In the genomic region with DNA sequence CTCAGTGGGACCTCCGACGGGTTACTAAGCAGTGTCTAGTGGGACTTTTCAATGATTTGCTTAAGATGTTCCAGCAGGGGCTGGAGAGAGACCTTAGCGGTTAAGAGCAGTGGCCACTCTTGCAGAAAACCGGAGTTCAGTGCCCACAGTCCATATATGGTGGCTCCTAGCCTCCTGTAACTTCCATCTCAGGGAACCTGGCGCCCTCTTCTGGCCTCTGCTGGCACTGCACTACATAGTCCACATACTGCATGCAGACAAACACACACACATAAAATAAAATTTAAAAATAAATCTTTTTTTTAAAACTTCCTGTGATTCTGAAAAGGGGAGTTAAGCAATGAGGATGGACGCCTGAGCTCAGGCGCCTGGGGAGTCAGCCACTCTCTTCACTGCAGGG, we compare ENCODE assay signal across 11 mouse cellular contexts. TPM values are rescaled to one million over a fixed set of nuclear protein-coding genes. Genes with fewer than 3 reads are reported as not detected.
DNase-seq lines count a peak whose midpoint lies in the region; ATAC-seq and TF ChIP-seq lines count a peak whose summit lies in the region.
"Had no signal": no experiment of that assay in that cellular context is flagged by ENCODE, and none has a peak within 500 bp of the region (broad histone marks: within the 10 kb centered on the region; RNA-seq: fewer than 3 reads in every experiment).

No protein-coding gene starts in this region.

- H3K4me3 ChIP-seq in layer of hippocampus, adult 2 months, result no peak overlapping the region
- H3K4me3 ChIP-seq: lung, embryonic 15.5 days had no signal

- H3K36me3 ChIP-seq in splenic B cell, adult 2 months (ENCODE audit: control insufficient read depth, insufficient read depth, low read length, poor library complexity, severe bottlenecking), result no peaks in the 10 kb centered on the region
- H3K36me3 ChIP-seq: lung, embryonic 15.5 days had no signal

- H3K27me3 ChIP-seq in splenic B cell, adult 2 months (ENCODE audit: control insufficient read depth, insufficient read depth, low read length, poor library complexity, severe bottlenecking), result no peaks in the 10 kb centered on the region
- H3K27me3 ChIP-seq: lung, embryonic 15.5 days had no signal

- no peak for ATAC-seq in CD4-positive, CD25-positive, alpha-beta regulatory T cell, adult 4 months

- DNase-seq in CD4-positive, CD25-positive, alpha-beta regulatory T cell, adult 2 months (ENCODE audit: low read depth, low spot score), result peak; percentile 54
- no peak for DNase-seq in layer of hippocampus, adult 2 months (ENCODE audit: low spot score in 2 of 2)
- no peak for DNase-seq in layer of hippocampus, adult 9-11 months
- peak; percentile 76 for DNase-seq in ZHBTc4 (ENCODE audit: low read depth, low spot score)
- peak; percentile 73 for DNase-seq in splenic B cell, adult 2 months (ENCODE audit: low read depth, low spot score)
- DNase-seq in urinary bladder, postnatal 36 days (ENCODE audit: low spot score in 2 of 2), result no peak
- DNase-seq in MN1 (ENCODE audit: low spot score), result no peak
- DNase-seq: cerebellum, postnatal 36 days; gastrocnemius, postnatal 14 days had no signal

- H3K27ac ChIP-seq in layer of hippocampus, adult 2 months, result no peak overlapping the region
- H3K27ac ChIP-seq: lung, embryonic 15.5 days had no signal

- TF ChIP-seq CTCF in layer of hippocampus, adult 2 months (conservative IDR thresholded peaks at IDR 0.05), result peak; percentile 43

RNA-seq across cellular contexts. Expression of gene Btnl1, which starts 6.3 kb away (rescaled TPM):
- polyA plus RNA-seq in CD4-positive, CD25-positive, alpha-beta regulatory T cell, adult 4 months (2017; shearing (Covaris generic)), result not detected
- total RNA-seq in layer of hippocampus, adult 2 months (2021), result not detected
- total RNA-seq: gastrocnemius, postnatal 14 days had no signal
- polyA plus RNA-seq: lung, embryonic 15.5 days had no signal

RNA-seq across cellular contexts. Expression of gene BC051142, which starts 15.4 kb away (rescaled TPM):
- polyA plus RNA-seq in CD4-positive, CD25-positive, alpha-beta regulatory T cell, adult 4 months (2017; shearing (Covaris generic)), result 1 to 10 TPM; 1.8 to 1.9 TPM
- total RNA-seq in layer of hippocampus, adult 2 months (2021), result 1 to 10 TPM; 4.1 to 7.2 TPM

RNA-seq across cellular contexts. Expression of gene Btnl2, which starts 28.6 kb away (rescaled TPM):
- polyA plus RNA-seq in CD4-positive, CD25-positive, alpha-beta regulatory T cell, adult 4 months (2017; shearing (Covaris generic)), result under 1 TPM in 1 of 2 experiments, not detected in 1; 0.23 TPM
- total RNA-seq in layer of hippocampus, adult 2 months (2021), result under 1 TPM; 0.51 to 0.76 TPM

RNA-seq across cellular contexts. Expression of gene H2-Eb2, which starts 57.7 kb away (rescaled TPM):
- under 1 TPM in 1 of 2 experiments, not detected in 1; 0.18 TPM for polyA plus RNA-seq in CD4-positive, CD25-positive, alpha-beta regulatory T cell, adult 4 months (2017; shearing (Covaris generic))
- not detected for total RNA-seq in layer of hippocampus, adult 2 months (2021)
- total RNA-seq: gastrocnemius, postnatal 14 days had no signal

Comparison
In these comparisons a context has a peak if more than half of its experiments do, and no peak if none do; other contexts are left out.
1. DNase-seq: peak in CD4-positive, CD25-positive, alpha-beta regulatory T cell, adult 2 months (single experiment), ZHBTc4 (single experiment) and splenic B cell, adult 2 months (single experiment); none in layer of hippocampus, adult 2 months (0 of 2), layer of hippocampus, adult 9-11 months (single experiment), urinary bladder, postnatal 36 days (0 of 2) and MN1 (single experiment).